Mouse (Mus musculus) cerebellum, adult 2 months (tissue): ENCODE measurements around the gene Srrm3.

Source experiments
- CTCF ChIP-seq: fragments of 200-500 bp; IDR thresholded peaks from 2 replicates; pipeline ENCODE4 v1.5.1; 2011; ENCODE audit warnings: low read depth, mild to moderate bottlenecking, control low read depth, low read length, moderate library complexity, borderline replicate concordance; ENCODE audit not compliant: insufficient read depth
- POLR2A ChIP-seq: fragments of 200-500 bp; IDR thresholded peaks from 2 replicates; pipeline ENCODE4 v1.6.1; 2011; ENCODE audit warnings: low read length, control low read depth, borderline replicate concordance; ENCODE audit not compliant: insufficient read depth

- no peak for TF ChIP-seq CTCF
- no peak for TF ChIP-seq POLR2A
Observed at GRCm38 (mm10) chr5:135923901-135924300, 117.2 kb downstream of the Srrm3 start.
